Mouse (Mus musculus) embryo, embryonic 11 days (tissue): ENCODE results near the gene Wdfy2.
"Not testable (repeated sequence)": the region's sequence is repeated elsewhere in the genome, so short reads cannot be mapped to it uniquely, and the experiment has no call there.

Experiments
- DNase-seq: peaks from one replicate; pipeline ENCODE4 v3.0.0-alpha.2; 2015

The Wdfy2 gene

GRCm38 (mm10) chr14:62882061-62882614 is 44.7 kb downstream of the Wdfy2 start:
- DNase-seq: no peak

DNA sequence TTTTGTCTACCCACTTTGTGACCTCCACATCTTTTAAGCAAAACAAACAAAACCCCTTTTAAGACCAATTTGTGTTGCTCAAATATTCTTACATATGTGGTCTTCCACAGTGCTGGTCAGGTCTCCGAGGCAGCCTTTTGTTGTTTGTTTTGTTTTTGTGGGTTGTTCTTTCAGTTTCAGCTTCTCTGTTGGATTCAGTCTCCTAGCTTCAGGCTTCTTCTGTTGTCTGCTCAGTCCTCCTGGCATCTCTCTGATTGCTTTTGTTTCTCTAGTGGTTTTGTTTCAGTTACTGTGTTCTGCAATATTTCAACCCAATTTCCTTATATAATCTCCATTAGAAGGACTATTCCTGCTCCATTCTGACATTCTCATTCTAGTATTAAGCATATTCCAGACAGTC is 46.1 kb downstream of the Wdfy2 start:
- no peak for DNase-seq

- no peak for DNase-seq
Observed at GRCm38 (mm10) chr14:62884171-62884570, 46.7 kb downstream of the Wdfy2 start.

GRCm38 (mm10) chr14:62884639-62885038 is 47.2 kb downstream of the Wdfy2 start:
- DNase-seq: no peak

- DNase-seq: no peak
Observed at GRCm38 (mm10) chr14:62885146-62885545, 47.7 kb downstream of the Wdfy2 start.

DNA sequence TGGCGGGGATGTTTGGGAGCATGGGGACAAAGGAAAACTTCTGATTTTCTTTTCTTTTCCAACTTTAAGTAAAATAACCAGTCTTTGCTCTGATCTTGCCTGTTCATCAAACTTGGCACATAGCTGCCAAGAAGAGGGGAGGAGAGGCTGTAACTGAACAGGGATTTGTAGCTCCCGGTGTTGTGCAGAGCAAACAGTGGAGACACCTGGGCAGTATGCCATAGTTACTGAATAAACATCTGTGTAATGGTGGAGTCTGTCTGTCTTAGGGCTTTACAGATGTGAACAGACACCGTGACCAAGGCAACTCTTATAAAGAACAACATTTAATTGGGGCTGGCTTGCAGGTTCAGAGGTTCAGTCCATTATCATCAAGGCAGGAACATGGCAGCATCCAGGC is 53.9 kb downstream of the Wdfy2 start:
- no peak for DNase-seq

DNA sequence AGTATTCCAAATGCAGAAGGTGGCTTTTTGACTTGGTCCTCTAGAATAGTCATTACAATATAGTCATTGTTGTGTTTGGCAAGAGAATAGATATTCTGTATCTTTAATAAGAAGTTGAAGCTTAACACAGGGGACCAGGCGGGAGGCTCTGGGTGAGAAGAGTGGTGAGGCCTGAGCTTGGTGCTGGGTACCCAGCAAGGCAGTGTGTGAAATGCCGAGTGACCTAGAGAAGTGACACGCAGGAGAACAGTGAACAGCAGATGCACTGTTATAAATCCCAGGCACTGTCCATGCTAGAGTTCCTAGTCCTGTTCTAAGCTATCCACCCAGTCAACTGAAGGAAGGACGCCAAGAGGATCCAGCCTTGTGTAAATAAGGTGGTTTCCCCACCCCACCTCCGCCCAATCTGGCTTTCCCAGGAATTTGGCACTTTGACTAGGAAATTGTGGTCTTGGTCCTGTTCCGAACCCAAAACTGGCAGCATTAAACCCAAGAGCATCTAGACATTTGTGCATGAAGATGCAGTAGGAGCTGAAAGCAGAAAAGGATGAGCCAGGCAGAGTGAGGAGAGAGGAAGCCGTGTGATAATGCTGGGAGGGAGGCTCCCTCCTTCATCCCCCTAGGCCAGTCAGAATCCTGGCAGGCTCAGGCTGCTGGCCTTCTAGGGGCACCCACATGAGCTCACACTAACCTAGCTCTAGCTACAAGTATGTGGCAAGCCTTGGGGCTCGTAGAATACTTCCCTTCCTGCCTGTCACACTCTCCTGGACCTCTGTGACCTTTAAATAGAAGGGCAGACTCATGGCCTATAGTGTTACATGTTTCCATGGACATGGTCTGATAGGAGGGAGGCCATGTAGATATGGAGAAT is 55.5 kb downstream of the Wdfy2 start:
- no peak for DNase-seq

DNA sequence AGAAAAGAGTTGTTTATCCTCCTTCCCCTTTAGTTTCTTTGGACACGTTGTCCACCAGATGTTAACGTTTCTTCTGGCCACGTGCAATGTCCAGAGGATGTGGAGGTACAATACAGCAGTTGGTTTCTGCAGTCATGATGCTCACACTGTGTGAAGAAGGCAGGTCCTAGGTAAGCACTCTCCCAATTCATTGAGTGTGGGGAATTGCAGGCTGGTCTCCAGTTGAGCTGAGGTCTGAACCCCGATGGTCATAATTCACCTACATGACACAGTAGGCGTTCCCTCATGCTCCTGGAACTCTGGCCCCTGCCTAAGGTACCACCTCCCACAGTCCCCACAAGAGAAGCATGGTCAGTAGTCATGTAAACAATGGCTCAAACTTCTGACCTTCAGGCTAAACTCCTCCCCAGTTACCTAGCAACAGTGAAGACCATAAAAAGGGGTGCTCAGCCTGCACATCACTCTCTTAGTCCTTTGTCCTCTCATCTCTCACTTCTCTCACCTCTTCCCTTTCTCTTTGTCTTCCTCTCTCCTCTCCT is 56.2 kb downstream of the Wdfy2 start:
- not testable (repeated sequence) for DNase-seq

GRCm38 (mm10) chr14:62894924-62895840 is 57.7 kb downstream of the Wdfy2 start:
- DNase-seq: no peak

- DNase-seq: no peak
Observed at GRCm38 (mm10) chr14:62898061-62898460, 60.6 kb downstream of the Wdfy2 start.

DNA sequence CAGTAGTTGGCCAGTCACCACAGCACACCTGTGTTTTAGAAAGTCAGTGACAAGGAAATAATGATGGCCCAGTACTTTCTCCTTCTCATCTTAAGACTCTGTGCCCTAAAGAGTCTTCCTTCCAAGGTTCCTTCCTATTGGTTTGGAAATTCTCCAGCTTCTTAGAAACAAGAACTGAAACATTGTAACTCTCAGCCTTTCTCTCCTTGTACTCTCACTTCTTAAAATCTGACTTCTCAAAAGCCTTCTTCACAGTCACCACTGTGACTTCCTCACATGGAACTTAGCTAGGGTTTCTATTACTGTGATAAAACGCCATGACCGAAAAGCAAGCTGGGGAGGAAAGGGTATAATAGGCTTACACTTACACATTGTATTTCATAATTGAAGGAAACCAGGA is 70.4 kb downstream of the Wdfy2 start:
- DNase-seq: no peak

- no peak for DNase-seq
Observed at GRCm38 (mm10) chr14:62908550-62908949, 71.1 kb downstream of the Wdfy2 start.

DNA sequence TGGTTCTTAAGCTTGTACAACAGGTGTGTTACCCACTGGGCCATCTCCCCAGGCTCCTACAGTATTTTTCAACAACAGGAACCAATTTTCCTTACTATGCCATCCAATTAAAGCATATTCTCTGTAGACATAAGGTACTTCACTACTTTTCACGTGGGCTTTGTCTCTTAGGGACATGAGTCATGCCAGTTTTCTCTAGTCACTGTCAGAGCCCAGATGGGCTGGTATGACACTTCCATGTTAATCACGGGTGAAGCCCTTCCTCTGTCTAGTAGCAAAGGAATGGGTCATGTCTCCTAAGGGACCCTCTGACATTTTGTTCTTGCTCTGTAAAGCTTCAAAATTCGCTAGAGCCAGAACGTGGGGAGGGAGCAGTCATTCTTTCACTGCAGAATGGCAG is 73.4 kb downstream of the Wdfy2 start:
- no peak for DNase-seq

GRCm38 (mm10) chr14:62915146-62915685 is 77.7 kb downstream of the Wdfy2 start:
- no peak for DNase-seq

DNA sequence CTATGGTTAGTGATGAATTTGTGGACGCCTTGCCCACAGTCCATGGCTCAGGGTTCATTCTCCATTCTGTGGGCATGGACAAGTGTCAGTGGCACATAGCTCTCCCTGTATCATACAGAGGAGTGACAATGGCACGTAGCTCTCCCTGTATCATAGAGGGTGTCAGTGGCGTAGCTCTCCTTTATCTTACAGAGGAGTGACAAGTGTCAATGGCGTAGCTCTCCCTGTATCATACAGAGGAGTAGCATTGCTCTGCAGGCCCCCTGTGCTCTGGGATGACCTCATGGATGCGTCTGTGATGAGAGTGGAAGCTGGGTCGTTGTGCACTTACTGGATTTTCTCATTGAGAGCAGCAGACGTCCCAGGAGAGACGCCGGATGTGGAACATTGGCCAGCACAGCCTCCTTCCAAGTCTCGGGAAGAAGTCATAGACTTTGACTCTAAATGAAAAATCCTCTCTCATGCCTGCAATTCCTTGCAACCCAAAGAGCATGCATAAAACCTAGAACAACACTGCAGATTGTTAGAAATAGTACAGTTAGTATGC is 79.1 kb downstream of the Wdfy2 start:
- DNase-seq: no peak

GRCm38 (mm10) chr14:62921401-62921800 is 83.9 kb downstream of the Wdfy2 start:
- no peak for DNase-seq

DNA sequence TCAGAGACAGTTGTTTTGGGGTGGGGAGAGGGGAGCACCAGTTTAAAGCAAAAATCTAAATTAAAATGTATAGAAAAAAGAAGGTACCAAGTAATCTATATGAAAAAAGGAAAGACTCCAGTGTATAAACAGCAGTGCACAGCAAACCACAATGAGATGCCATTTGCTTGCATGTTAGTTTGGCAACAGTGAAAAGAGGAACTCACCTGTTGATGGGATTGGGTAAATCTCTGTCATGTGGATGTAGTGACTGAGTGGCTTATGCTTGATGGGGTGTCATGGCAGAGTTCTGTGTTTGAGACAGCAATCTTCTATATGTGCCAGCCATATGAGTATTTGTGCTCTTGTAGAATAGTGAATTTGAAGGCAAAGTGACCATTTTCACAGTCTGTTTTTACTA is 85.2 kb downstream of the Wdfy2 start:
- DNase-seq: no peak

- no peak for DNase-seq
Observed at GRCm38 (mm10) chr14:62924800-62925199, 87.3 kb downstream of the Wdfy2 start.

GRCm38 (mm10) chr14:62928101-62928541 is 90.6 kb downstream of the Wdfy2 start:
- DNase-seq: no peak

DNA sequence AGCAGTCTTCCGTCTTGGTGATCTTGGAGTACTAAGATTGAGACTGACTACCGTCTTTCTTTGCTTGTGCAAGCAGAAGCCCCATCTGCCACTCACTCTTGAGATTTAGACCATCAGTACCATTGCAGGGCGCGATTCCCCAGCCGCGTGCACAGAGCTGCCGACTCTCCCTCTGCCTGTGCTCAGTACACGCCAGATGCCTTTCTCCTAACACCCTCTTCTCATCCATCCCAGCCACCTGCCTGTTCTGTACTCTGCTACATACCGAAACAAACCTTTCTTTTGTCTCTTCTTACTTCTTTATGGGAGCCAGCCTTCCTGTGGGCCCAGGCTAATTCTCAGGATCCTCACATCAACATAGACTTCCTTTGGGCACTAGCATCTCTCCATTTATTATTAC is 97.9 kb downstream of the Wdfy2 start:
- DNase-seq: no peak

GRCm38 (mm10) chr14:62936631-62937380 is 99.3 kb downstream of the Wdfy2 start:
- no peak for DNase-seq

DNA sequence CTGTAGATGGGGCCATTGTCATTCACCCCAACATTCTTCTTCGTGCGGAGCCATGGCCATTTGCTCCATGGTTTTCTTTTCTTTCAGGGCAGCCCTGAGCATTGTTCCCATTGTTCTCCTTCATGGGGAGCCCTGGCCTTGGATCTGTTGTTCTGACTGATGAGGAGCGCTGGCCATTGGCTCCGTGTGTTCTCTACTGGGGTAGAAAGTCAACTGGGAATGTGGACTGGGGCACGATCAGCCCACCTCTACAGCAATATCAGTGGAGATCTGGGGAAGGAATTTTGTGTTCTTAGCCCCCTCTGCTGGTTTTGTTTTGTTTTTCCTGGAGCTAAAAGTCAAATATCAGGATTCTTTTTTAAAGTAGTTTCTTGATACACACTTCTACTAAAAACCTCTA is 100.2 kb downstream of the Wdfy2 start:
- DNase-seq: peak; percentile 23
